Mouse (Mus musculus) spleen, adult 2 months (tissue): ENCODE measurements around the gene Fam107a. TPM values are rescaled to one million over a fixed set of nuclear protein-coding genes. Genes with fewer than 3 reads are reported as not detected.

Source experiments
- DNase-seq, 2 experiments: peaks; one replicate each; pipeline versions ENCODE4 v3.0.0 to v3.0.0-alpha.2; 2012 to 2021; ENCODE audit warnings: low spot score in 2 of 2, low read depth in 1 of 2
- H3K27ac ChIP-seq: fragments of 200-500 bp; 2 replicates; pipeline ENCODE4 v1.5.1; 2012; ENCODE audit warnings: low read length, inconsistent platforms; ENCODE audit not compliant: insufficient read depth
- H3K27me3 ChIP-seq: fragments of 200-500 bp; 2 replicates; pipeline ENCODE4 v1.6.1; 2012; ENCODE audit warnings: mild to moderate bottlenecking, moderate library complexity, low read length, inconsistent platforms; ENCODE audit not compliant: control insufficient read depth, insufficient read depth
- H3K36me3 ChIP-seq: fragments of 200-500 bp; 2 replicates; pipeline ENCODE4 v1.6.1; 2012; ENCODE audit warnings: mild to moderate bottlenecking, low read length, inconsistent platforms; ENCODE audit not compliant: control insufficient read depth, insufficient read depth
- H3K4me1 ChIP-seq: fragments of 200-500 bp; 2 replicates; pipeline ENCODE4 v1.6.1; 2011; ENCODE audit warnings: inconsistent platforms; ENCODE audit not compliant: control insufficient read depth, insufficient read depth, insufficient read length
- H3K4me3 ChIP-seq: fragments of 200-500 bp; 2 replicates; pipeline ENCODE4 v1.5.1; 2011; ENCODE audit warnings: mild to moderate bottlenecking, inconsistent platforms; ENCODE audit not compliant: insufficient read depth, insufficient read length; ENCODE audit errors: extremely low read depth
- CTCF ChIP-seq: fragments of 200-500 bp; IDR thresholded peaks from 2 replicates; pipeline ENCODE4 v1.5.1; 2011; ENCODE audit warnings: mild to moderate bottlenecking, inconsistent platforms; ENCODE audit not compliant: insufficient read depth, insufficient read length, insufficient replicate concordance; ENCODE audit errors: extremely low read depth
- POLR2A ChIP-seq: fragments of 200-500 bp; IDR thresholded peaks from 2 replicates; pipeline ENCODE4 v1.6.1; 2011; ENCODE audit warnings: low read depth, low read length, inconsistent platforms
- WGBS: fragments of 180-500 bp; shearing (Covaris S2); methylation state at CpG from one replicate; pipeline ENCODE4 v1.1.7; 2018; 5-methylcytosine and 5-hydroxymethylcytosine counted together
- polyA plus RNA-seq: library from polyadenylated mRNA; depleted of rRNA; stranded (reverse); fragments of >200 nt; gene quantifications from 2 replicates; pipeline ENCODE4 v1.2.3, GENCODE M21; 2012; rRNA removed

The Fam107a gene
- polyA plus RNA-seq, 1 experiment: 0.85 TPM

DNA sequence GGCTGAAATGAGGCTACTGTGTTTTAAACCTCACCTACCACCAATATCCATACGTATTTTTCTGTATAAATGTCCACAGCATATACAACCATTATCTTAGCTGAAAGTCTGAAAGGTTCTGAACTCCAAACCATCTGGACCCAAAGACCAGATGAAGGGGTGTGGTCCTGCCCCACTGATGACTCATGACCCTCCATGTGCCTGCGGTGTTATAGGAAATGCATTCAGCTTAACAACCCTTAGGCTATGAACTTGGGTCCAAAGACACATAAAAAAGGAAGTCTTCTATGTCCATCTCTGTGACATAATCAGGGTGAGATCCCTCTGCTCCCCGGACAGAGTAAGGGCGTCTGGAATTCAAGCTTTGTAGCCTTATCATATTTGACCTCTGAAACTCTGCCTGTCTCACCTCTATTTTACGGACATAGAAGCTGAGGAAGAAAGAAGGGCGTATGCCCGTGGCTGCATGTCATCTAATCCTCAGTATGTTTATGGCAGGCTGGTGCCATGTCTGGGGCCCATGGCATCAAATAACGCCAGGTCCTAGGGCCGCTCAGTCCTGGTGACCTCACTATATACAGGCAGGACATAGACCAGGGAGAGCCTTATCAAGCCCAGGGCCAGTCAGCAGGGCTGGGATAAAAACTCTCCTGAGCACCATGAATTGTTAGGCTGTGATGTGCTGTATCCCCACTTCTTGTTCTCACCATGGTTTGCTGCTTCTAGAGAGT is 67.5 kb downstream of the Fam107a start:
- no peaks in the 10 kb centered on the region for H3K27me3 ChIP-seq
- 88% methylated on average over 9 of the region's 9 CpGs for WGBS
- no peak for TF ChIP-seq POLR2A
- TF ChIP-seq CTCF: no peak
- no peak overlapping the region for H3K4me3 ChIP-seq
- no peak for DNase-seq
- H3K4me1 ChIP-seq: no peaks in the 10 kb centered on the region
- no peak overlapping the region for H3K27ac ChIP-seq
- H3K36me3 ChIP-seq: no peaks in the 10 kb centered on the region

DNA sequence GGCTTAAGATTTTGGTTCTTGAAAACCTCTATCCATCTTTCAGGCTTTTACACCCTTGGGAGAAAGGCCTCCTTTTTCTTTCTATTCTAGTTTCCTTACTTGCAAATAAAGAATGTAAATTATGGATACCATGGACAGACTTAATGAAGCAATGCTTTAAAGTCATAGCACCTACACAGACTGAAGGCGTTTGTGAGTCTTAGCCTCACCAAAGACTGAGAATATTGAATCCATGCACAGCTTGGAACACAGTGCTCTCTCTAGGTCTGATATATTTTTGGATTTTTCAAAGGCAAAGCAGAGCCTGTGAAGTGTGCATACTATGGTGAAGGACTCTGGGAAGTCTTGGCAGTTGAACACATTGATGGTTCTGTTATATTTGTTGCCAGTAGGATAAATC is 68.6 kb downstream of the Fam107a start:
- no peaks in the 10 kb centered on the region for H3K4me1 ChIP-seq
- no peak for DNase-seq
- TF ChIP-seq POLR2A (no peak), CTCF (no peak)
- H3K4me3 ChIP-seq: no peak overlapping the region
- 98% methylated on average over 1 of the region's 1 CpGs for WGBS
- no peaks in the 10 kb centered on the region for H3K27me3 ChIP-seq
- H3K36me3 ChIP-seq: no peaks in the 10 kb centered on the region
- H3K27ac ChIP-seq: no peak overlapping the region

DNA sequence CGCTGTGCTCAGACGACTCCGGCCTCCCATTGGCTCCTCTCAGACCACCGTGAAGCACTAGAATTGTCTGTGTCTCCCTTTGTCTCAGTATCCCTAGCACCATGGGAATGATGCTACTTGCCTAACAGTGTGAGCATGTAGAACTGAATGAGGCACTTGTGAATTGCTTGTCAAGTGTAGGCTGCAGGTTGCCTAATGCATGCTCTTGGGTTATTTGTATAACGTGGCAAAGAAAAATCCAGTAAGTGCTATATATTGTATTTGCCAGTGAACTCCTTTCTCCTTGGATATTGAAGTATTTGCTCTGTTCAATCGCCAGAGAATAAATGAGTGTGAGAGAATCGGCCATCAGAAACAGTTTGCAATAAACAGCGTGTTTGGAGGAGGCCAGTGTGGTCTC is 70.9 kb downstream of the Fam107a start:
- 92% methylated on average over 8 of the region's 8 CpGs for WGBS

More for the DNA sequence above, 70.9 kb downstream of the Fam107a start:
- Histone ChIP-seq H3K27me3 (no peaks in the 10 kb centered on the region), H3K27ac (no peak overlapping the region), H3K4me1 (no peaks in the 10 kb centered on the region), H3K36me3 (no peaks in the 10 kb centered on the region), H3K4me3 (no peak overlapping the region)
- DNase-seq: no peak
- no peak for TF ChIP-seq POLR2A
- TF ChIP-seq CTCF: no peak

Other genes with a start within 250 kb of the Fam107a start
- gene Rpp14, start 237.7 kb downstream of the Fam107a start, polyA plus RNA-seq: 3.0 and 4.7 TPM in 2 replicates
- 42.5 and 46.2 TPM in 2 replicates for gene Pxk, start 219.8 kb downstream of the Fam107a start, polyA plus RNA-seq
- gene Pdhb, start 145.0 kb downstream of the Fam107a start, polyA plus RNA-seq: 21.1 and 21.9 TPM in 2 replicates
- gene Kctd6, start 103.9 kb downstream of the Fam107a start, polyA plus RNA-seq: 4.4 and 4.9 TPM in 2 replicates
- 0.11 TPM in 1 of 2 replicates, not detected in the other for gene Acox2, start 58.7 kb downstream of the Fam107a start, polyA plus RNA-seq
- 0.07 and 0.16 TPM in 2 replicates for gene Oit1, start 60.7 kb upstream of the Fam107a start, polyA plus RNA-seq